Mouse (Mus musculus) ES-E14 (cell line): Measurements from ENCODE around the gene Ifi202b. TPM values are rescaled to one million over a fixed set of nuclear protein-coding genes. Genes with fewer than 3 reads are reported as not detected.
"Not testable (repeated sequence)": the region's sequence is repeated elsewhere in the genome, so short reads cannot be mapped to it uniquely, and the experiment has no call there.

ENCODE experiments used
- DNase-seq: peaks from one replicate; pipeline ENCODE4 v3.0.0-alpha.2; 2013; ENCODE audit warnings: low read depth, low spot score
- H3K27ac ChIP-seq: 2 replicates; pipeline ENCODE4 v1.5.1; 2012; ENCODE audit warnings: low read depth, mild to moderate bottlenecking, low read length, moderate library complexity, mixed read lengths; ENCODE audit not compliant: poor library complexity, insufficient read depth, severe bottlenecking
- H3K36me3 ChIP-seq: 2 replicates; pipeline ENCODE4 v1.6.1; 2012; ENCODE audit warnings: mild to moderate bottlenecking, low read length, moderate library complexity, mixed read lengths; ENCODE audit not compliant: control insufficient read depth, poor library complexity, insufficient read depth, severe bottlenecking
- H3K4me1 ChIP-seq, 2 experiments: fragments of 150-350 bp in 1 of 2; sonication (generic) in 1 of 2; 2 replicates each; pipeline ENCODE4 v1.6.1; 2012; ENCODE audit warnings: low read length in 2 of 2, mild to moderate bottlenecking in 1 of 2, mixed read lengths in 1 of 2; ENCODE audit not compliant: control insufficient read depth in 2 of 2, insufficient read depth in 2 of 2, poor library complexity in 1 of 2
- H3K4me3 ChIP-seq, 2 experiments: fragments of 150-350 bp in 1 of 2; sonication (generic) in 1 of 2; 2 replicates each; pipeline ENCODE4 v1.5.1; 2012; ENCODE audit warnings: low read length in 2 of 2, low read depth in 1 of 2, mild to moderate bottlenecking in 1 of 2, mixed read lengths in 1 of 2; ENCODE audit not compliant: insufficient read depth in 1 of 2, poor library complexity in 1 of 2, severe bottlenecking in 1 of 2
- H3K9ac ChIP-seq: 2 replicates; pipeline ENCODE4 v1.6.1; 2012; ENCODE audit warnings: low read depth, mild to moderate bottlenecking, low read length, mixed read lengths; ENCODE audit not compliant: poor library complexity, insufficient read depth, severe bottlenecking
- H3K9me3 ChIP-seq: fragments of 150-350 bp; sonication (generic); 2 replicates; pipeline ENCODE4 v1.6.1; 2012; ENCODE audit warnings: low read depth, mild to moderate bottlenecking, low read length; ENCODE audit not compliant: control insufficient read depth, insufficient read depth
- CHD2 ChIP-seq: IDR thresholded peaks from 2 replicates; pipeline ENCODE4 v1.6.1; 2014; ENCODE audit warnings: mild to moderate bottlenecking, low read depth, low read length, inconsistent platforms
- HCFC1 ChIP-seq: IDR thresholded peaks from 2 replicates; pipeline ENCODE4 v1.6.1; 2012; ENCODE audit warnings: low read length, inconsistent platforms, borderline replicate concordance; ENCODE audit not compliant: insufficient read depth
- MAFK ChIP-seq: IDR thresholded peaks from 2 replicates; pipeline ENCODE4 v1.6.1; 2014; ENCODE audit warnings: mild to moderate bottlenecking, low read depth, low read length, inconsistent platforms; ENCODE audit not compliant: insufficient read depth
- ZC3H11A ChIP-seq: IDR thresholded peaks from 2 replicates; pipeline ENCODE4 v1.6.1; 2012; ENCODE audit warnings: low read depth, mild to moderate bottlenecking, inconsistent platforms, low read length, borderline replicate concordance
- ZNF384 ChIP-seq: IDR thresholded peaks from 2 replicates; pipeline ENCODE4 v1.6.1; 2012; ENCODE audit warnings: low read depth, low read length, inconsistent platforms
- in situ Hi-C, 2 experiments: fragments of 600-800 bp; cut with MboI; formaldehyde crosslinking; loops; one replicate each; pipeline ENCODE4 v1.15.1; 2025; ENCODE audit warnings: low sequenced_read_pairs in 2 of 2, inconsistent platforms in 1 of 2; ENCODE audit not compliant: unreplicated experiment in 2 of 2
- total RNA-seq: library from RNA; depleted of rRNA; stranded (reverse); fragments of 300-350 nt; gene quantifications from 2 replicates; pipeline ENCODE4 v1.2.3, GENCODE M21; 2012

Gene Ifi202b
- total RNA-seq, 1 experiment: 2.2 TPM

DNA sequence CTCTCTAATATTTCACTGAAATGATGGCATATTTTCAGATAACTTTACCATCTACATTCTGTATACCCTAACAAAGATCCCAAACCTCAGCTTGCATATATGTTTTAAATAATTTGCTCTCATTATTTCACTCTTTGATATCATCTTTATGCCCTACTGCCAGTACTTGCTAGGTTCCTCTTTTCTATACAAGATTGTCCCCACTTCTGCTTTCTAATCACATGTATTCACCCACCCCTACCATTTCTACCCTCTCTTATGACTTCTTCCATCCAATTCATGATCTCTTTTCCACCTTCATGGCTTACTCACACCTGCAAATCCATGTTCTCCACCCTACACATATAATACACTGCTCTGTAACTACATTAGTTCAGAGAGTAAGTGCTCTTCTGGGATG, 4.9 kb downstream of the Ifi202b start:
- no peaks in the 10 kb centered on the region for H3K9me3 ChIP-seq
- in situ Hi-C loops: loop anchor here in 1 of 2 experiments (5.0 kb wide), 1 partner anchor 55 kb away; no protein-coding TSS in a partner anchor
- no peak for DNase-seq
- H3K27ac ChIP-seq: no peak overlapping the region
- no peak overlapping the region for H3K4me3 ChIP-seq
- H3K9ac ChIP-seq: no peak overlapping the region
- no peaks in the 10 kb centered on the region; a peak in 1 of 4 replicates for H3K4me1 ChIP-seq
- H3K36me3 ChIP-seq: no peaks in the 10 kb centered on the region
- TF ChIP-seq ZC3H11A (no peak), ZNF384 (no peak), MAFK (no peak), HCFC1 (no peak), CHD2 (no peak)

DNA sequence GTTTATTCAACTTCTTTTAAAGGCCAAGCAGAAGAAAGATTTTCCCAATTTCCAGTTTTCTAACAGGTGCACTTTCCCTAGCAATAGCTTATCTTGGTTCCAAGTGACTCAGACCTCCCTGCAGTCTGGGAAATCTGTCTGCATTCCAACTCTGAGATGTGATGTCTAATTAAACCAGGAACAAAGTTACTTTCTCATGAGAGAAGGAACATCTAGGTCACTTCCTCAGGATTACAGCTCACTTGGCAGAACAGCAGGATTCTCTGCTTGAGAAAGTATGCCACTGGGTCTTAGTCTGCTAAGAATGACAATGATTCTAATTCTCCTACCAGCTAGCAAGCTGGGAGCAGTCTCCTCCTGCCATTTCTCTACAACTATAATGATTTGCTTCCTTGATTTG, 9.4 kb downstream of the Ifi202b start:
- Histone ChIP-seq H3K4me3 (no peak overlapping the region), H3K4me1 (no peaks in the 10 kb centered on the region), H3K9ac (no peak overlapping the region), H3K9me3 (no peaks in the 10 kb centered on the region), H3K27ac (no peak overlapping the region), H3K36me3 (no peaks in the 10 kb centered on the region)
- no peak for DNase-seq
- TF ChIP-seq HCFC1: no peak
- TF ChIP-seq MAFK: no peak
- no peak for TF ChIP-seq CHD2
- no peak for TF ChIP-seq ZNF384
- TF ChIP-seq ZC3H11A: no peak
- in situ Hi-C loops: no loop called here

DNA sequence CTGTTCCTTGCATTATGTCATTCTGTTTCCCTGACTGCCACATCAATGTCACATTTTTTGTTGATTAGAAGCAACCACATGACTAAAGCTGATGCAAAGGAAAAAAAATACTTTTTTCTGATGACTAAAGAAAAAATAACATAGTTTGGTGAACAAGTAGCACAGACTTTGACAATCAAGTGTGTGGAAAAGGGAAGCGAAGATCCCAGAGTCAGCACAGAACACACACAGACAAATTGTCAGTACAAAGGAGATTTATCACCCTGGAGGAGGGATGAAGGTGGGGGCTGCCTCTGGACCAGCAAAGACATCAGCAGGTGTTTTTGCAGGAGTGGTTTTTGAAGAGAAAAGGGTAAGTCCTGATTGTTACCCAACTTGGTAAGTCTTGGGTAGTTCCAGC, 21.1 kb downstream of the Ifi202b start:
- in situ Hi-C loops, H3K9me3 ChIP-seq: not testable (repeated sequence)

DNA sequence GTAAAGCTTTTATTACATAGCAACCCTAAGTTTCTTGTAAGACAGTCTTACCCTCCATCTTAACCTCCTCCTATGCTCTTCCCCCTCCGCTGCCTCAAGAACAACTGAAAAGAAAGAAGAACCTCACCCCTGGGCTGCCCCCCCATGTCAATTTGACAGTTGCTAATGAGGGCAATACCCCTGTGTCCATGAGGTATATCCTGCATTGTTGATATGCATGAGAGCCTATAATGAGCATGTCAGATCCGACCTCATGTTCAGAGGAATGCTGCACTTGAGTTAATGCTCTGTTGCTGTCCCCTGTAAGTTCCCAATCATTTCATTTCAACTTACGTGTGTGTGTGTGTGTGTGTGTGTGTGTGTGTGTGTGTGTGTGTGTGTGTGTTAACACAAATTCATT, 22.5 kb downstream of the Ifi202b start:
- H3K4me1 ChIP-seq, in situ Hi-C loops, DNase-seq, H3K9ac ChIP-seq, H3K27ac ChIP-seq, H3K36me3 ChIP-seq, H3K9me3 ChIP-seq, H3K4me3 ChIP-seq: not testable (repeated sequence)

More for the DNA sequence above, 21.1 kb downstream of the Ifi202b start:
- H3K27ac ChIP-seq, H3K4me1 ChIP-seq, H3K4me3 ChIP-seq, H3K36me3 ChIP-seq, H3K9ac ChIP-seq, DNase-seq: not testable (repeated sequence)

DNA sequence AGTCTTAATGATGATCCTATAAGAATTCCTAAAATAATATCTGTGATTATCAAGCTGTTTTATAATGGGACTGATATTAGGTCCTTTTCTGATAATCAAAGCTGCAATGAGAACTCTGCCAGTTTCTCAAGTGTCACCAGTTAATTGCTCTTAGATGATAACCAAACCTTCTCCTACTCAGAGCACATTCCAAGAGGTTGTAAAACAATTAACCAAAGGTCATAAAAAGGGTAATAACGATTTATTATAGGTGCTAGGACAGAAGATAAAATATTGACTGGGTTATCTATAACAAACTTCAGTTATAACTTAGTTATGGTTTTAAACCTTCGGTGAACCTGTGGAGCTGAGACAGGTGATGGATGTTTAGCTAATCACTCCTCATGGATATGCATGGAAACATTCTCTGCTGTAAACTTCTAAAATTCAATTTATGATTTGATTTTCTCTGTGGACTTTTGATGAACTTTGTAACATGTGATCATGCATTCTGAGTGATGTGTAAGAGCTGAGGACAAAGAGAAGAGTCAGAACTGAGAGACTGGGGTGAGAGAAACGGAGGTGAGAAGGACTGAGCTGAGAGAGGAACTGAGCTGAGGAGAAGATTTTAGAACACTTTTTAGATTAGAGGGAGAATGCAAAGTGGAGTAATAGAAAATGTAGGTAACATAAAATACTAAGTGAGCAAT, 26.6 kb downstream of the Ifi202b start:
- DNase-seq, in situ Hi-C loops, H3K4me3 ChIP-seq, H3K36me3 ChIP-seq, H3K4me1 ChIP-seq, H3K9ac ChIP-seq, H3K9me3 ChIP-seq, H3K27ac ChIP-seq: not testable (repeated sequence)
